ENCODE assay signal across 8 mouse cellular contexts in the genomic region with DNA sequence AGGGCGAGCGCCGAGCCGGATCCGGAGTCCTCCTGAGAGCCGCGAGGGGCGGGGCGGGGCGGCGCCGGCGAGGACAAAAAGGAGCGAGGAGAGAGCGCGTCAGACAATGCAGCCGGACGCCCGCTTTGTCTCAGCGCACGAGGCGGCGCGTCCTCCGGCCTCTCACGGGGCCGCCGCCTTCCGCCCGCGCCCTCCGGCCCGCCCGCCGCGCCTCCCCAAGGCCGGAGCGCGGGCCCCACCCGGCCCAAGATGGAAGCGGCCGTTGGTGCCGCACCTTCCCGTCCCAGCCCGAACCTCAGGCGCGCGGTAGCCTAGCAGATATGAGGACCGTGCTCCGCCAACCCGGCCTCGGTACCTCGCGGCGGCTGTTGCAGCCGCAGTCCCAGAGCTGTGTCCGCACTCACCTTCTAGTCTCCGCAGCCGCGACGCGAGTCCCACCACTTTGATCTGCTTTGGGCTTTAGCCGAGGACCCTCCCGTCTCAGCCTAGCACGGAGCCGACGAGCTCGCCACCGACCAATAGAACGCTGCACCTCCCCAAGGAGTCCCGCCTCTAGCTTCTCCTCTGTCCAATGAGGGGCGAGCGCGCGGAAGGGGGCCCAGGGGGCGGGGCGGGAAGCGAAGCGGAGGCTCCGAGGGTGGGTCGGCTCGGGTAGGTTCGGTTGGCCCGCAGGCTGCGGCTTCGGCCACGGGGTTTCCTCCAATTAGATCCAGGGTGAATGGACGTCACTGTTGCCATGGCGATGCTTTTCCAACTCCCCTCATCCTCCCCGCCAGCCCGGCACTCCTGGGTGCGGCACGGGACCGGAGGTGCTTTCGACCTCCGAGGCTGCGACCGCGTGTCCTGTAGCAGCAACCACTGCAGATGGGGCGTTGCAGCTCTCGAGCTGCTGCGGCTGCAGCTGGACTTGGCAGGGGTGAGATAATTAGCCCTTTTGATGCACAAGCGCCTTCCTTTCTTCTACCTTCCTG. TPM values are rescaled to one million over a fixed set of nuclear protein-coding genes. Genes with fewer than 3 reads are reported as not detected.
DNase-seq lines count a peak whose midpoint lies in the region; ATAC-seq and TF ChIP-seq lines count a peak whose summit lies in the region.

Gene Ywhaq (minus strand): TSS at position 538 of the 971 bp plus-strand sequence.

- whole genome bisulfite sequencing in embryonic facial prominence, embryonic 13.5 days, result under 1% methylated on average over 94 of the region's 103 CpGs
- under 1% methylated on average over 100 of the region's 103 CpGs for WGBS in kidney, adult 2 months
- under 1% methylated on average over 100 of the region's 103 CpGs for whole genome bisulfite sequencing in limb, embryonic 12.5 days
- WGBS in midbrain, embryonic 15.5 days, result under 1% methylated on average over 100 of the region's 103 CpGs
- WGBS in spleen, adult 2 months, result under 1% methylated on average over 96 of the region's 103 CpGs

- peak; percentile 98 for TF ChIP-seq POLR2A in kidney, adult 2 months (IDR thresholded peaks at IDR 0.05; ENCODE audit: low read depth, low read length)
- TF ChIP-seq POLR2A in spleen, adult 2 months (IDR thresholded peaks at IDR 0.05; ENCODE audit: low read depth, low read length), result peak; percentile 98

- peaks cover 31% of the 10 kb centered on the region for H3K36me3 ChIP-seq in embryonic facial prominence, embryonic 13.5 days
- peaks cover 2% of the 10 kb centered on the region; the same call in 1 of the 2 replicates for H3K36me3 ChIP-seq in kidney, adult 2 months (ENCODE audit: control insufficient read depth, insufficient read depth, low read length)
- peaks cover 36% of the 10 kb centered on the region for H3K36me3 ChIP-seq in limb, embryonic 12.5 days
- H3K36me3 ChIP-seq in midbrain, embryonic 15.5 days (replicated peaks), result peaks cover 20% of the 10 kb centered on the region
- peaks cover 8% of the 10 kb centered on the region for H3K36me3 ChIP-seq in spleen, adult 2 months (ENCODE audit: control insufficient read depth, insufficient read depth, low read length)

- ATAC-seq in embryonic facial prominence, embryonic 13.5 days (ENCODE audit: insufficient number of reproducible peaks, insufficient read depth, low FRiP score, low TSS enrichment, low read depth), result peak; percentile 99
- ATAC-seq in limb, embryonic 12.5 days (ENCODE audit: insufficient number of reproducible peaks, insufficient read depth, low FRiP score, low TSS enrichment, low read depth), result peak; percentile 100
- ATAC-seq in midbrain, embryonic 15.5 days (replicated peaks), result peak; percentile 99

- peak within 1 kb of the TSS; percentile 98 for H3K9ac ChIP-seq in embryonic facial prominence, embryonic 13.5 days
- H3K9ac ChIP-seq in limb, embryonic 12.5 days (replicated peaks), result peak within 1 kb of the TSS; percentile 97
- peak within 1 kb of the TSS; percentile 94 for H3K9ac ChIP-seq in midbrain, embryonic 15.5 days

- peak; percentile 97 for DNase-seq in 3134 (ENCODE audit: extremely low read depth, insufficient read length, low spot score)
- DNase-seq in adrenal gland, postnatal 36 days, result peak; percentile 98
- DNase-seq in heart, adult 18-20 months, result peak; percentile 97 to 99
- peak; percentile 99 for DNase-seq in kidney, adult 2 months
- peak; percentile 90 to 93 for DNase-seq in spleen, adult 2 months (ENCODE audit: low read depth in 1 of 2, low spot score in 2 of 2)

- H3K4me1 ChIP-seq in embryonic facial prominence, embryonic 13.5 days, result peaks cover 23% of the 10 kb centered on the region
- H3K4me1 ChIP-seq in kidney, adult 2 months (ENCODE audit: control insufficient read depth, insufficient read depth, low read length), result peaks cover 7% of the 10 kb centered on the region; the same call in 1 of the 2 replicates
- peaks cover 12% of the 10 kb centered on the region; the same call in 1 of the 2 replicates for H3K4me1 ChIP-seq in limb, embryonic 12.5 days (replicated peaks)
- peaks cover 27% of the 10 kb centered on the region for H3K4me1 ChIP-seq in midbrain, embryonic 15.5 days
- H3K4me1 ChIP-seq in spleen, adult 2 months (ENCODE audit: control insufficient read depth, insufficient read depth, insufficient read length), result peaks cover 2% of the 10 kb centered on the region; the same call in 1 of the 2 replicates

- no peak for TF ChIP-seq CTCF in kidney, adult 2 months (conservative IDR thresholded peaks at IDR 0.05; ENCODE audit: insufficient read depth, insufficient read length, low read depth, low read length)
- no peak for TF ChIP-seq CTCF in spleen, adult 2 months (IDR thresholded peaks at IDR 0.05; ENCODE audit: extremely low read depth, insufficient read depth, insufficient read length, insufficient replicate concordance)

- peak within 1 kb of the TSS; percentile 87 for H3K4me3 ChIP-seq in embryonic facial prominence, embryonic 13.5 days
- H3K4me3 ChIP-seq in kidney, adult 2 months (ENCODE audit: insufficient read depth, low read depth, low read length), result peak within 1 kb of the TSS; percentile 94
- H3K4me3 ChIP-seq in limb, embryonic 12.5 days (replicated peaks), result peak within 1 kb of the TSS; percentile 87
- H3K4me3 ChIP-seq in midbrain, embryonic 15.5 days, result peak within 1 kb of the TSS; percentile 76
- H3K4me3 ChIP-seq in spleen, adult 2 months (ENCODE audit: extremely low read depth, insufficient read depth, insufficient read length), result peak within 1 kb of the TSS; percentile 99

- peak within 1 kb of the TSS; percentile 76 for H3K4me2 ChIP-seq in embryonic facial prominence, embryonic 13.5 days
- H3K4me2 ChIP-seq in limb, embryonic 12.5 days, result peak within 1 kb of the TSS; percentile 67
- peak within 1 kb of the TSS; percentile 72 for H3K4me2 ChIP-seq in midbrain, embryonic 15.5 days

- H3K9me3 ChIP-seq in embryonic facial prominence, embryonic 13.5 days, result peaks cover 17% of the 10 kb centered on the region
- peaks cover 17% of the 10 kb centered on the region for H3K9me3 ChIP-seq in limb, embryonic 12.5 days
- H3K9me3 ChIP-seq in midbrain, embryonic 15.5 days, result no peaks in the 10 kb centered on the region

- H3K27me3 ChIP-seq in embryonic facial prominence, embryonic 13.5 days, result no peaks in the 10 kb centered on the region
- H3K27me3 ChIP-seq in kidney, adult 2 months (replicated peaks; ENCODE audit: control insufficient read depth, insufficient read depth, low read length), result no peaks in the 10 kb centered on the region
- H3K27me3 ChIP-seq in limb, embryonic 12.5 days, result no peaks in the 10 kb centered on the region
- H3K27me3 ChIP-seq in midbrain, embryonic 15.5 days (replicated peaks), result no peaks in the 10 kb centered on the region
- no peaks in the 10 kb centered on the region for H3K27me3 ChIP-seq in spleen, adult 2 months (ENCODE audit: control insufficient read depth, insufficient read depth, low read length)

- H3K27ac ChIP-seq in embryonic facial prominence, embryonic 13.5 days, result peak within 1 kb of the TSS; percentile 99
- peak within 1 kb of the TSS; percentile 98 for H3K27ac ChIP-seq in kidney, adult 2 months (ENCODE audit: insufficient read depth, low read depth, low read length)
- H3K27ac ChIP-seq in limb, embryonic 12.5 days, result peak within 1 kb of the TSS; percentile 99
- peak within 1 kb of the TSS; percentile 99 for H3K27ac ChIP-seq in midbrain, embryonic 15.5 days
- peak within 1 kb of the TSS; percentile 100 for H3K27ac ChIP-seq in spleen, adult 2 months (ENCODE audit: insufficient read depth, low read length)

RNA-seq across cellular contexts. Expression of gene Ywhaq, which starts in this region (rescaled TPM):
- 100 to 1,000 TPM; 285 to 364 TPM for total RNA-seq in adrenal gland, postnatal 36 days (2021)
- polyA plus RNA-seq in embryonic facial prominence, embryonic 13.5 days (2015; fragmentation: Nextera tagmentation; extraction: Ambion mirVana), result 722 and 732 TPM in 2 replicates
- 10 to 100 TPM; 69.8 to 76.4 TPM for total RNA-seq in heart, adult 18-20 months (2021)
- polyA plus RNA-seq in kidney, adult 2 months (2012; rRNA removed), result 71.7 and 83.4 TPM in 2 replicates
- polyA plus RNA-seq in limb, embryonic 12.5 days (2016; fragmentation: Nextera tagmentation; extraction: Ambion mirVana), result 791 and 812 TPM in 2 replicates
- 1,072 and 1,086 TPM in 2 replicates for polyA plus RNA-seq in midbrain, embryonic 15.5 days (2015; fragmentation: Nextera tagmentation; extraction: Ambion mirVana)
- 38.6 and 40.9 TPM in 2 replicates for polyA plus RNA-seq in spleen, adult 2 months (2012; rRNA removed)

Comparison
In these comparisons a context has a peak if more than half of its experiments do, and no peak if none do; other contexts are left out.
1. Peak in every context shown above with its lines: DNase-seq, ATAC-seq, H3K4me3 ChIP-seq and H3K27ac ChIP-seq.